Mouse (Mus musculus) heart, adult 2 months (tissue): Measurements from ENCODE around the gene Tgfb1. TPM values are rescaled to one million over a fixed set of nuclear protein-coding genes. Genes with fewer than 3 reads are reported as not detected.
A peak's percentile ranks its signal among the peaks of the same experiment; 100 is the strongest.

Experiments
- DNase-seq, 2 experiments: peaks; one replicate each; pipeline ENCODE4 v3.0.0; 2021
- H3K27ac ChIP-seq: fragments of 200-600 bp; 2 replicates; pipeline ENCODE4 v1.8.1; 2022
- H3K27me3 ChIP-seq: fragments of 200-500 bp; 2 replicates; pipeline ENCODE4 v1.6.1; 2012; ENCODE audit warnings: mild to moderate bottlenecking, low read length, inconsistent platforms, mixed read lengths; ENCODE audit not compliant: control insufficient read depth, insufficient read depth
- H3K36me3 ChIP-seq: fragments of 200-500 bp; 2 replicates; pipeline ENCODE4 v1.6.1; 2012; ENCODE audit warnings: low read length, inconsistent platforms; ENCODE audit not compliant: control insufficient read depth, insufficient read depth
- H3K4me1 ChIP-seq: fragments of 200-500 bp; 2 replicates; pipeline ENCODE4 v1.6.1; 2011; ENCODE audit warnings: low read length; ENCODE audit not compliant: control insufficient read depth, insufficient read depth
- H3K4me3 ChIP-seq: fragments of 200-600 bp; 2 replicates; pipeline ENCODE4 v1.8.1; 2022
- H3K79me2 ChIP-seq: fragments of 200-500 bp; replicated peaks from 2 replicates; pipeline ENCODE4 v1.6.1; 2012; ENCODE audit warnings: mild to moderate bottlenecking, inconsistent platforms, low read length, moderate library complexity, mixed read lengths; ENCODE audit not compliant: control insufficient read depth, insufficient read depth
- H3K9ac ChIP-seq: fragments of 200-500 bp; 2 replicates; pipeline ENCODE4 v1.6.1; 2012; ENCODE audit warnings: low read depth, mild to moderate bottlenecking, control low read depth, inconsistent platforms, low read length, mixed read lengths
- CTCF ChIP-seq: fragments of 200-600 bp; IDR thresholded peaks from 2 replicates; pipeline ENCODE4 v1.8.1; 2022; ENCODE audit warnings: antibody characterized with exemption, mild to moderate bottlenecking, moderate library complexity
- EP300 ChIP-seq: fragments of 200-500 bp; IDR thresholded peaks from 2 replicates; pipeline ENCODE4 v1.6.1; 2011; ENCODE audit warnings: low read depth, low read length, control low read depth; ENCODE audit not compliant: insufficient read depth
- POLR2A ChIP-seq: fragments of 200-500 bp; IDR thresholded peaks from 2 replicates; pipeline ENCODE4 v1.6.1; 2011; ENCODE audit warnings: mild to moderate bottlenecking, low read depth, low read length, control low read depth; ENCODE audit not compliant: insufficient read depth
- WGBS: fragments of 180-500 bp; shearing (Covaris S2); methylation state at CpG from one replicate; pipeline ENCODE4 v1.1.7; 2018; 5-methylcytosine and 5-hydroxymethylcytosine counted together
- intact Hi-C: fragments of 180-260 bp; cut with DNase I; formaldehyde crosslinking; loops from one replicate; pipeline ENCODE4 v1.15.1; 2025
- polyA plus RNA-seq: library from polyadenylated mRNA; depleted of rRNA; stranded (reverse); fragments of >200 nt; gene quantifications from 2 replicates; pipeline ENCODE4 v1.2.3, GENCODE M21; 2012
- total RNA-seq, 2 experiments: library from RNA; stranded (reverse); gene quantifications; 2 replicates each; pipeline ENCODE4 v1.2.3; 2021

The Tgfb1 gene
- total and polyA plus RNA-seq, 3 experiments = 21.5 to 24.7 (median 22.5) TPM

GRCm38 (mm10) chr7:25671686-25672085 is 15.1 kb upstream of the Tgfb1 start:
- Histone ChIP-seq H3K79me2 (no peaks in the 10 kb centered on the region), H3K27me3 (no peaks in the 10 kb centered on the region; the same call in 1 of the 2 replicates), H3K4me3 (no peak overlapping the region), H3K36me3 (no peaks in the 10 kb centered on the region), H3K4me1 (peaks cover 2% of the 10 kb centered on the region; the same call in 1 of the 2 replicates), H3K9ac (no peak overlapping the region), H3K27ac (no peak overlapping the region)
- intact Hi-C loops = no loop called here
- 66% methylated on average over 2 of the region's 2 CpGs for WGBS
- TF ChIP-seq POLR2A (no peak), EP300 (no peak), CTCF (no peak)
- DNase-seq = no peak

- intact Hi-C loops = no loop called here
- H3K79me2 ChIP-seq = no peaks in the 10 kb centered on the region
- DNase-seq = no peak
- TF ChIP-seq CTCF (peak; percentile 26), EP300 (no peak), POLR2A (no peak)
- 47% methylated on average over 4 of the region's 4 CpGs for WGBS
- H3K27ac ChIP-seq = no peak overlapping the region
- no peak overlapping the region for H3K9ac ChIP-seq
- no peaks in the 10 kb centered on the region; the same call in 1 of the 2 replicates for H3K27me3 ChIP-seq
- peaks cover 2% of the 10 kb centered on the region; the same call in 1 of the 2 replicates for H3K4me1 ChIP-seq
- no peak overlapping the region for H3K4me3 ChIP-seq
- no peaks in the 10 kb centered on the region for H3K36me3 ChIP-seq
These were observed 14.4 kb upstream of the Tgfb1 start for GRCm38 (mm10) chr7:25672442-25672841.

- Histone ChIP-seq H3K9ac (no peak overlapping the region), H3K27ac (no peak overlapping the region), H3K36me3 (no peaks in the 10 kb centered on the region), H3K79me2 (no peaks in the 10 kb centered on the region), H3K27me3 (no peaks in the 10 kb centered on the region; the same call in 1 of the 2 replicates), H3K4me1 (peaks cover 2% of the 10 kb centered on the region; the same call in 1 of the 2 replicates), H3K4me3 (no peak overlapping the region)
- no peak for DNase-seq
- TF ChIP-seq EP300 (no peak), POLR2A (no peak), CTCF (no peak)
- WGBS = 21% methylated on average over 9 of the region's 9 CpGs
- intact Hi-C loops = no loop called here
These were observed 12.5 kb upstream of the Tgfb1 start for GRCm38 (mm10) chr7:25674297-25674696.

- 3% methylated on average over 29 of the region's 29 CpGs for WGBS
- H3K4me3 ChIP-seq = 0 out of 2 replicates have a peak within 1 kb of the TSS, but pooled peaks have one; percentile 12
- TF ChIP-seq EP300 = no peak
- no peak for DNase-seq
- H3K27me3 ChIP-seq = no peaks in the 10 kb centered on the region; the same call in 1 of the 2 replicates
- H3K36me3 ChIP-seq = no peaks in the 10 kb centered on the region
- no peak within 1 kb of the TSS for H3K27ac ChIP-seq
- intact Hi-C loops = no loop called here
- H3K79me2 ChIP-seq = no peaks in the 10 kb centered on the region
- no peak within 1 kb of the TSS for H3K9ac ChIP-seq
- H3K4me1 ChIP-seq = peaks cover 2% of the 10 kb centered on the region; the same call in 1 of the 2 replicates
These were observed 12.0 kb upstream of the Tgfb1 start, which contains the start of gene Tmem91 for GRCm38 (mm10) chr7:25674719-25675300. Tmem91 (minus strand) TSS chr7:25675166.

- no peaks in the 10 kb centered on the region for H3K36me3 ChIP-seq
- no peak for DNase-seq
- intact Hi-C loops = no loop called here
- H3K79me2 ChIP-seq = no peaks in the 10 kb centered on the region
- no peak overlapping the region for H3K27ac ChIP-seq
- H3K4me3 ChIP-seq = no peak overlapping the region
- TF ChIP-seq POLR2A = no peak
- no peak for TF ChIP-seq CTCF
- TF ChIP-seq EP300 = no peak
- H3K27me3 ChIP-seq = no peaks in the 10 kb centered on the region; the same call in 1 of the 2 replicates
- 48% methylated on average over 6 of the region's 6 CpGs for WGBS
- H3K9ac ChIP-seq = no peak overlapping the region
- peaks cover 2% of the 10 kb centered on the region; the same call in 1 of the 2 replicates for H3K4me1 ChIP-seq
These were observed 11.4 kb upstream of the Tgfb1 start for GRCm38 (mm10) chr7:25675405-25675804.

- 16% methylated on average over 15 of the region's 15 CpGs for WGBS
- no peak overlapping the region for H3K9ac ChIP-seq
- peak; percentile 80 to 87 for DNase-seq
- TF ChIP-seq POLR2A = no peak
- no peak for TF ChIP-seq CTCF
- peak; percentile 29; the same call in 1 of the 2 replicates for TF ChIP-seq EP300
- no peaks in the 10 kb centered on the region for H3K36me3 ChIP-seq
- H3K4me3 ChIP-seq = no peak overlapping the region
- no peaks in the 10 kb centered on the region; the same call in 1 of the 2 replicates for H3K27me3 ChIP-seq
- peaks cover 2% of the 10 kb centered on the region; the same call in 1 of the 2 replicates for H3K4me1 ChIP-seq
- H3K27ac ChIP-seq = no peak overlapping the region; the same call in 1 of the 2 replicates
- no peaks in the 10 kb centered on the region for H3K79me2 ChIP-seq
- intact Hi-C loops = loop anchor here (2.0 kb wide), 1 partner anchor 15 kb away; no protein-coding TSS in a partner anchor
These were observed 10.6 kb upstream of the Tgfb1 start for GRCm38 (mm10) chr7:25676085-25676781.
